Mouse (Mus musculus): ENCODE measurements around the gene Rsg1.

Rsg1 gene

GRCm38 (mm10) chr4:141271721-141272120 is 58.0 kb downstream of the Rsg1 start:
- intact Hi-C loops (cut with DNase I): no loop called here

GRCm38 (mm10) chr4:141272878-141273277 is 59.1 kb downstream of the Rsg1 start:
- intact Hi-C loops (cut with DNase I): loop anchor here (1.0 kb wide), 1 partner anchor 90 kb away; no protein-coding TSS in a partner anchor

DNA sequence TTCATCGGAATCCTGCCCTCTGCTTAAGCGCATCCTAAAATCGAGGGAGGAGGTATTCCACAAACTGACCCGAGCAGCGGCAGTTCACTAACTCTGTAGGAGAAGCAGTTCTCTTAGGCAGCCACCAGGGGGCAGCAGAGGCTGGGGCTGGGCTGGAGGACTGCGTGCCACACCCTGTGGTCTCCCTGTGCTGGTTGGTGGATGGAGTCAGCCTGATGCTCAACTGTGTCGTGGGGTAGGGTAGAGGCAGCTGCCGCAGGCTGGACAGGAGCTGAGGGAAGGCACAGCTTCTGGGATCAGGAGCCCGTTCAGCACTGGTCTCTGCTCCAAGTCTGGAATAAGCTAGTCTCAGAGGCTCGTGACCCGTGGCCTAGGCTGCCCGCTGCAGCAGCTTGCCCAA is 59.5 kb downstream of the Rsg1 start:
- intact Hi-C loops (cut with DNase I): loop anchor here (1.0 kb wide), 1 partner anchor 90 kb away; no protein-coding TSS in a partner anchor

- intact Hi-C loops (cut with DNase I): no loop called here
Measured at GRCm38 (mm10) chr4:141274485-141275341, 61.0 kb downstream of the Rsg1 start.

Data from adrenal gland (tissue).